Mouse (Mus musculus): ENCODE measurements around the gene Fbxo2. TPM values are rescaled to one million over a fixed set of nuclear protein-coding genes. Genes with fewer than 3 reads are reported as not detected.
A peak's percentile ranks its signal among the peaks of the same experiment; 100 is the strongest.

Fbxo2 gene
- polyA plus RNA-seq, 1 experiment from 2014 or later: 0.44 TPM

GRCm38 (mm10) chr4:148139767-148140097 is 20.7 kb upstream of the Fbxo2 start:
- 0 out of 2 replicates have a peak, but pooled peaks cover 2% of the 10 kb centered on the region for H3K27me3 ChIP-seq (replicated peaks; ENCODE audit: control insufficient read depth, insufficient read depth, low read length)
- H3K36me3 ChIP-seq (ENCODE audit: control insufficient read depth, insufficient read depth): peaks cover under 1% of the 10 kb centered on the region; the same call in 1 of the 2 replicates
- peak overlapping the region; percentile 57 for H3K27ac ChIP-seq (ENCODE audit: low read depth, low read length)
- H3K9me3 ChIP-seq (ENCODE audit: control insufficient read depth): no peaks in the 10 kb centered on the region
- no peaks in the 10 kb centered on the region for H3K4me1 ChIP-seq (replicated peaks; ENCODE audit: control insufficient read depth, insufficient read depth, low read length)
- no peak for TF ChIP-seq CTCF (IDR thresholded peaks at IDR 0.05; ENCODE audit: low read depth)
- under 1% methylated on average over 12 of the region's 12 CpGs for WGBS
- peak overlapping the region; percentile 70 for H3K4me3 ChIP-seq (ENCODE audit: low read depth, low read length)
- ATAC-seq: no peak; the same call in 1 of the 2 replicates
- peak overlapping the region; percentile 97 for H3K4me2 ChIP-seq (replicated peaks; ENCODE audit: low read depth)
- H3K9ac ChIP-seq (ENCODE audit: low read depth, low read length): peak overlapping the region; percentile 47; the same call in 1 of the 2 replicates

- Histone ChIP-seq H3K4me3 (ENCODE audit: low read depth, low read length) (peak overlapping the region; percentile 70), H3K36me3 (ENCODE audit: control insufficient read depth, insufficient read depth) (peaks cover 7% of the 10 kb centered on the region; the same call in 1 of the 2 replicates), H3K9me3 (ENCODE audit: control insufficient read depth) (no peaks in the 10 kb centered on the region), H3K27ac (ENCODE audit: low read depth, low read length) (peak overlapping the region; percentile 63), H3K9ac (ENCODE audit: low read depth, low read length) (peak overlapping the region; percentile 47), H3K27me3 (replicated peaks; ENCODE audit: control insufficient read depth, insufficient read depth, low read length) (no peaks in the 10 kb centered on the region), H3K4me2 (replicated peaks; ENCODE audit: low read depth) (peak overlapping the region; percentile 97), H3K4me1 (replicated peaks; ENCODE audit: control insufficient read depth, insufficient read depth, low read length) (no peaks in the 10 kb centered on the region)
- peak; percentile 94 for ATAC-seq
- TF ChIP-seq CTCF (IDR thresholded peaks at IDR 0.05; ENCODE audit: low read depth): peak; percentile 87
- WGBS: under 1% methylated on average over 65 of the region's 65 CpGs
These were observed 20.1 kb upstream of the Fbxo2 start for GRCm38 (mm10) chr4:148140098-148141011.

- Histone ChIP-seq H3K4me1 (replicated peaks; ENCODE audit: control insufficient read depth, insufficient read depth, low read length) (no peaks in the 10 kb centered on the region), H3K9ac (ENCODE audit: low read depth, low read length) (no peak overlapping the region), H3K27ac (ENCODE audit: low read depth, low read length) (no peak overlapping the region), H3K9me3 (ENCODE audit: control insufficient read depth) (no peaks in the 10 kb centered on the region), H3K27me3 (replicated peaks; ENCODE audit: control insufficient read depth, insufficient read depth, low read length) (no peaks in the 10 kb centered on the region), H3K4me2 (replicated peaks; ENCODE audit: low read depth) (no peak overlapping the region), H3K36me3 (ENCODE audit: control insufficient read depth, insufficient read depth) (peaks cover 26% of the 10 kb centered on the region; the same call in 1 of the 2 replicates), H3K4me3 (ENCODE audit: low read depth, low read length) (no peak overlapping the region)
- 95% methylated on average over 5 of the region's 5 CpGs for WGBS
- no peak for TF ChIP-seq CTCF (IDR thresholded peaks at IDR 0.05; ENCODE audit: low read depth)
- no peak for ATAC-seq
These were observed 16.7 kb upstream of the Fbxo2 start for GRCm38 (mm10) chr4:148143721-148144120.

GRCm38 (mm10) chr4:148147714-148148113 is 12.7 kb upstream of the Fbxo2 start:
- H3K27ac ChIP-seq (ENCODE audit: low read depth, low read length): no peak overlapping the region
- WGBS: 86% methylated on average over 2 of the region's 2 CpGs
- TF ChIP-seq CTCF (IDR thresholded peaks at IDR 0.05; ENCODE audit: low read depth): no peak
- ATAC-seq: no peak
- no peaks in the 10 kb centered on the region for H3K9me3 ChIP-seq (ENCODE audit: control insufficient read depth)
- H3K27me3 ChIP-seq (replicated peaks; ENCODE audit: control insufficient read depth, insufficient read depth, low read length): no peaks in the 10 kb centered on the region
- peaks cover 26% of the 10 kb centered on the region; the same call in 1 of the 2 replicates for H3K36me3 ChIP-seq (ENCODE audit: control insufficient read depth, insufficient read depth)
- H3K4me3 ChIP-seq (ENCODE audit: low read depth, low read length): no peak overlapping the region
- no peak overlapping the region for H3K9ac ChIP-seq (ENCODE audit: low read depth, low read length)
- no peak overlapping the region for H3K4me2 ChIP-seq (replicated peaks; ENCODE audit: low read depth)
- no peaks in the 10 kb centered on the region for H3K4me1 ChIP-seq (replicated peaks; ENCODE audit: control insufficient read depth, insufficient read depth, low read length)

- no peak overlapping the region for H3K4me2 ChIP-seq (replicated peaks; ENCODE audit: low read depth)
- no peak overlapping the region for H3K4me3 ChIP-seq (ENCODE audit: low read depth, low read length)
These were observed 10.9 kb upstream of the Fbxo2 start for GRCm38 (mm10) chr4:148149540-148149939.

GRCm38 (mm10) chr4:148150242-148150641 is 10.2 kb upstream of the Fbxo2 start:
- Histone ChIP-seq H3K4me3 (ENCODE audit: low read depth, low read length) (no peak overlapping the region), H3K36me3 (ENCODE audit: control insufficient read depth, insufficient read depth) (peaks cover 20% of the 10 kb centered on the region; the same call in 1 of the 2 replicates), H3K4me1 (replicated peaks; ENCODE audit: control insufficient read depth, insufficient read depth, low read length) (no peaks in the 10 kb centered on the region), H3K27me3 (replicated peaks; ENCODE audit: control insufficient read depth, insufficient read depth, low read length) (no peaks in the 10 kb centered on the region), H3K9me3 (ENCODE audit: control insufficient read depth) (no peaks in the 10 kb centered on the region), H3K27ac (ENCODE audit: low read depth, low read length) (no peak overlapping the region), H3K9ac (ENCODE audit: low read depth, low read length) (no peak overlapping the region), H3K4me2 (replicated peaks; ENCODE audit: low read depth) (0 out of 2 replicates have a peak overlapping the region, but pooled peaks have one; percentile 97)
- no peak for TF ChIP-seq CTCF (IDR thresholded peaks at IDR 0.05; ENCODE audit: low read depth)
- ATAC-seq: no peak
- 76% methylated on average over 7 of the region's 7 CpGs for WGBS

More at GRCm38 (mm10) chr4:148149540-148149939, 10.9 kb upstream of the Fbxo2 start:
- H3K9ac ChIP-seq (ENCODE audit: low read depth, low read length): no peak overlapping the region
- ATAC-seq: no peak
- no peak overlapping the region for H3K27ac ChIP-seq (ENCODE audit: low read depth, low read length)
- no peaks in the 10 kb centered on the region for H3K4me1 ChIP-seq (replicated peaks; ENCODE audit: control insufficient read depth, insufficient read depth, low read length)
- 67% methylated on average over 12 of the region's 12 CpGs for WGBS
- peaks cover 26% of the 10 kb centered on the region; the same call in 1 of the 2 replicates for H3K36me3 ChIP-seq (ENCODE audit: control insufficient read depth, insufficient read depth)
- no peaks in the 10 kb centered on the region for H3K27me3 ChIP-seq (replicated peaks; ENCODE audit: control insufficient read depth, insufficient read depth, low read length)
- H3K9me3 ChIP-seq (ENCODE audit: control insufficient read depth): no peaks in the 10 kb centered on the region
- TF ChIP-seq CTCF (IDR thresholded peaks at IDR 0.05; ENCODE audit: low read depth): no peak
